Mouse (Mus musculus) WW6 (cell line): Measurements from ENCODE around the gene Mc3r.

ENCODE experiments used
- DNase-seq: peaks from one replicate; pipeline ENCODE4 v3.0.0-alpha.2; 2013; ENCODE audit warnings: low read depth, low spot score

The Mc3r gene

GRCm38 (mm10) chr2:172248106-172248764 is at the start of gene Mc3r:
Gene Mc3r (plus strand): TSS chr2:172248492.
- no peak for DNase-seq

GRCm38 (mm10) chr2:172201998-172202780 is 46.1 kb upstream of the Mc3r start:
- no peak for DNase-seq

- no peak for DNase-seq
Measured at GRCm38 (mm10) chr2:172207003-172207402, 41.3 kb upstream of the Mc3r start.

- no peak for DNase-seq
Measured at GRCm38 (mm10) chr2:172213480-172213879, 34.8 kb upstream of the Mc3r start.

- no peak for DNase-seq
Measured at GRCm38 (mm10) chr2:172214336-172214735, 34.0 kb upstream of the Mc3r start.

GRCm38 (mm10) chr2:172215508-172216162 is 32.7 kb upstream of the Mc3r start:
- no peak for DNase-seq

- no peak for DNase-seq
Measured at GRCm38 (mm10) chr2:172216163-172216915, 32.0 kb upstream of the Mc3r start.

- DNase-seq = no peak
Measured at GRCm38 (mm10) chr2:172217886-172218285, 30.4 kb upstream of the Mc3r start.

GRCm38 (mm10) chr2:172219186-172219585 is 29.1 kb upstream of the Mc3r start:
- DNase-seq = no peak

- no peak for DNase-seq
Measured at GRCm38 (mm10) chr2:172221656-172222393, 26.5 kb upstream of the Mc3r start.

- no peak for DNase-seq
Measured at GRCm38 (mm10) chr2:172222394-172222785, 25.9 kb upstream of the Mc3r start.

- no peak for DNase-seq
Measured at GRCm38 (mm10) chr2:172222891-172223290, 25.4 kb upstream of the Mc3r start.

- no peak for DNase-seq
Measured at GRCm38 (mm10) chr2:172223451-172224200, 24.7 kb upstream of the Mc3r start.

GRCm38 (mm10) chr2:172226945-172227344 is 21.3 kb upstream of the Mc3r start:
- DNase-seq = no peak

- DNase-seq = no peak
Measured at GRCm38 (mm10) chr2:172227808-172228207, 20.5 kb upstream of the Mc3r start.

- no peak for DNase-seq
Measured at GRCm38 (mm10) chr2:172229190-172229589, 19.1 kb upstream of the Mc3r start.

GRCm38 (mm10) chr2:172230126-172230525 is 18.2 kb upstream of the Mc3r start:
- no peak for DNase-seq

GRCm38 (mm10) chr2:172238220-172238619 is 10.1 kb upstream of the Mc3r start:
- DNase-seq = no peak

- DNase-seq = no peak
Measured at GRCm38 (mm10) chr2:172241031-172241430, 7.3 kb upstream of the Mc3r start.

- no peak for DNase-seq
Measured at GRCm38 (mm10) chr2:172245497-172245896, 2.8 kb upstream of the Mc3r start.
